Mouse (Mus musculus) spleen, adult 2 months (tissue): ENCODE results near the gene Deaf1. TPM values are rescaled to one million over a fixed set of nuclear protein-coding genes. Genes with fewer than 3 reads are reported as not detected.

Experiments
- DNase-seq, 2 experiments: peaks; one replicate each; pipeline versions ENCODE4 v3.0.0 to v3.0.0-alpha.2; 2012 to 2021; ENCODE audit warnings: low spot score in 2 of 2, low read depth in 1 of 2
- H3K27ac ChIP-seq: fragments of 200-500 bp; 2 replicates; pipeline ENCODE4 v1.5.1; 2012; ENCODE audit warnings: low read length, inconsistent platforms; ENCODE audit not compliant: insufficient read depth
- H3K27me3 ChIP-seq: fragments of 200-500 bp; 2 replicates; pipeline ENCODE4 v1.6.1; 2012; ENCODE audit warnings: mild to moderate bottlenecking, moderate library complexity, low read length, inconsistent platforms; ENCODE audit not compliant: control insufficient read depth, insufficient read depth
- H3K36me3 ChIP-seq: fragments of 200-500 bp; 2 replicates; pipeline ENCODE4 v1.6.1; 2012; ENCODE audit warnings: mild to moderate bottlenecking, low read length, inconsistent platforms; ENCODE audit not compliant: control insufficient read depth, insufficient read depth
- H3K4me1 ChIP-seq: fragments of 200-500 bp; 2 replicates; pipeline ENCODE4 v1.6.1; 2011; ENCODE audit warnings: inconsistent platforms; ENCODE audit not compliant: control insufficient read depth, insufficient read depth, insufficient read length
- H3K4me3 ChIP-seq: fragments of 200-500 bp; 2 replicates; pipeline ENCODE4 v1.5.1; 2011; ENCODE audit warnings: mild to moderate bottlenecking, inconsistent platforms; ENCODE audit not compliant: insufficient read depth, insufficient read length; ENCODE audit errors: extremely low read depth
- CTCF ChIP-seq: fragments of 200-500 bp; IDR thresholded peaks from 2 replicates; pipeline ENCODE4 v1.5.1; 2011; ENCODE audit warnings: mild to moderate bottlenecking, inconsistent platforms; ENCODE audit not compliant: insufficient read depth, insufficient read length, insufficient replicate concordance; ENCODE audit errors: extremely low read depth
- POLR2A ChIP-seq: fragments of 200-500 bp; IDR thresholded peaks from 2 replicates; pipeline ENCODE4 v1.6.1; 2011; ENCODE audit warnings: low read depth, low read length, inconsistent platforms
- WGBS: fragments of 180-500 bp; shearing (Covaris S2); methylation state at CpG from one replicate; pipeline ENCODE4 v1.1.7; 2018; 5-methylcytosine and 5-hydroxymethylcytosine counted together
- polyA plus RNA-seq: library from polyadenylated mRNA; depleted of rRNA; stranded (reverse); fragments of >200 nt; gene quantifications from 2 replicates; pipeline ENCODE4 v1.2.3, GENCODE M21; 2012

Gene Deaf1
- polyA plus RNA-seq, 1 experiment, result 15.3 TPM

GRCm38 (mm10) chr7:141317619-141318132 is 9.8 kb downstream of the Deaf1 start:
- 86% methylated on average over 1 of the region's 1 CpGs for WGBS
- DNase-seq, result no peak
- no peaks in the 10 kb centered on the region for H3K4me1 ChIP-seq
- no peak overlapping the region for H3K27ac ChIP-seq
- H3K27me3 ChIP-seq, result no peaks in the 10 kb centered on the region
- TF ChIP-seq CTCF (no peak), POLR2A (no peak)
- peaks cover 33% of the 10 kb centered on the region for H3K36me3 ChIP-seq
- no peak overlapping the region for H3K4me3 ChIP-seq

- H3K4me1 ChIP-seq, result no peaks in the 10 kb centered on the region
- TF ChIP-seq POLR2A, result no peak
- peak; percentile 49; the same call in 1 of the 2 replicates for TF ChIP-seq CTCF
- no peaks in the 10 kb centered on the region for H3K27me3 ChIP-seq
- peak in 1 of 2 experiments; percentile 67 for DNase-seq
- no peak overlapping the region for H3K4me3 ChIP-seq
- no peak overlapping the region for H3K27ac ChIP-seq
- peaks cover 27% of the 10 kb centered on the region for H3K36me3 ChIP-seq
- WGBS, result 72% methylated on average over 5 of the region's 5 CpGs
Observed at GRCm38 (mm10) chr7:141315974-141316373, 11.5 kb downstream of the Deaf1 start.

- TF ChIP-seq CTCF, result no peak
- TF ChIP-seq POLR2A, result no peak
- H3K4me1 ChIP-seq, result no peaks in the 10 kb centered on the region
- no peak overlapping the region for H3K27ac ChIP-seq
- 79% methylated on average over 8 of the region's 8 CpGs for WGBS
- H3K36me3 ChIP-seq, result peaks cover 31% of the 10 kb centered on the region
- no peak overlapping the region for H3K4me3 ChIP-seq
- H3K27me3 ChIP-seq, result no peaks in the 10 kb centered on the region
- DNase-seq, result no peak
Observed at GRCm38 (mm10) chr7:141315076-141315475, 12.4 kb downstream of the Deaf1 start.

- Histone ChIP-seq H3K27ac (no peak overlapping the region), H3K27me3 (no peaks in the 10 kb centered on the region), H3K36me3 (peaks cover 30% of the 10 kb centered on the region), H3K4me1 (no peaks in the 10 kb centered on the region), H3K4me3 (no peak overlapping the region)
- WGBS, result 85% methylated on average over 2 of the region's 2 CpGs
- no peak for TF ChIP-seq POLR2A
- no peak for DNase-seq
Observed at GRCm38 (mm10) chr7:141314416-141314815, 13.1 kb downstream of the Deaf1 start.

- TF ChIP-seq CTCF (no peak), POLR2A (no peak)
- Histone ChIP-seq H3K27me3 (no peaks in the 10 kb centered on the region), H3K27ac (no peak overlapping the region), H3K36me3 (peaks cover 23% of the 10 kb centered on the region), H3K4me1 (peaks cover 3% of the 10 kb centered on the region; the same call in 1 of the 2 replicates), H3K4me3 (no peak overlapping the region)
- 98% methylated on average over 4 of the region's 4 CpGs for WGBS
- no peak for DNase-seq
Observed at GRCm38 (mm10) chr7:141304537-141304936, 23.0 kb downstream of the Deaf1 start.

GRCm38 (mm10) chr7:141302702-141303268 is 24.7 kb downstream of the Deaf1 start:
- WGBS, result 50% methylated on average over 1 of the region's 1 CpGs
- H3K4me3 ChIP-seq, result no peak overlapping the region
- peaks cover 20% of the 10 kb centered on the region for H3K36me3 ChIP-seq
- H3K4me1 ChIP-seq, result peaks cover 3% of the 10 kb centered on the region; the same call in 1 of the 2 replicates
- TF ChIP-seq CTCF (no peak), POLR2A (no peak)
- H3K27me3 ChIP-seq, result no peaks in the 10 kb centered on the region
- peak overlapping the region; percentile 65 for H3K27ac ChIP-seq
- peak in 1 of 2 experiments; percentile 12 for DNase-seq

- no peak for DNase-seq
- Histone ChIP-seq H3K4me3 (no peak overlapping the region), H3K4me1 (peaks cover 3% of the 10 kb centered on the region; the same call in 1 of the 2 replicates), H3K36me3 (peaks cover 21% of the 10 kb centered on the region), H3K27ac (no peak overlapping the region), H3K27me3 (no peaks in the 10 kb centered on the region)
- WGBS, result 99% methylated on average over 9 of the region's 9 CpGs
- TF ChIP-seq POLR2A (no peak), CTCF (no peak)
Observed at GRCm38 (mm10) chr7:141301386-141301785, 26.1 kb downstream of the Deaf1 start.
